Mouse (Mus musculus) neutrophil, adult 83 days (primary cell): ENCODE measurements around the gene Fam133b. TPM values are rescaled to one million over a fixed set of nuclear protein-coding genes. Genes with fewer than 3 reads are reported as not detected.

Source experiments
- total RNA-seq, 2 experiments: library from RNA; stranded (reverse); gene quantifications; one replicate each; pipeline ENCODE4 v1.2.4; 2023

Gene Fam133b
- 10 to 100 TPM; 26.4 to 32.2 TPM for total RNA-seq

DNA sequence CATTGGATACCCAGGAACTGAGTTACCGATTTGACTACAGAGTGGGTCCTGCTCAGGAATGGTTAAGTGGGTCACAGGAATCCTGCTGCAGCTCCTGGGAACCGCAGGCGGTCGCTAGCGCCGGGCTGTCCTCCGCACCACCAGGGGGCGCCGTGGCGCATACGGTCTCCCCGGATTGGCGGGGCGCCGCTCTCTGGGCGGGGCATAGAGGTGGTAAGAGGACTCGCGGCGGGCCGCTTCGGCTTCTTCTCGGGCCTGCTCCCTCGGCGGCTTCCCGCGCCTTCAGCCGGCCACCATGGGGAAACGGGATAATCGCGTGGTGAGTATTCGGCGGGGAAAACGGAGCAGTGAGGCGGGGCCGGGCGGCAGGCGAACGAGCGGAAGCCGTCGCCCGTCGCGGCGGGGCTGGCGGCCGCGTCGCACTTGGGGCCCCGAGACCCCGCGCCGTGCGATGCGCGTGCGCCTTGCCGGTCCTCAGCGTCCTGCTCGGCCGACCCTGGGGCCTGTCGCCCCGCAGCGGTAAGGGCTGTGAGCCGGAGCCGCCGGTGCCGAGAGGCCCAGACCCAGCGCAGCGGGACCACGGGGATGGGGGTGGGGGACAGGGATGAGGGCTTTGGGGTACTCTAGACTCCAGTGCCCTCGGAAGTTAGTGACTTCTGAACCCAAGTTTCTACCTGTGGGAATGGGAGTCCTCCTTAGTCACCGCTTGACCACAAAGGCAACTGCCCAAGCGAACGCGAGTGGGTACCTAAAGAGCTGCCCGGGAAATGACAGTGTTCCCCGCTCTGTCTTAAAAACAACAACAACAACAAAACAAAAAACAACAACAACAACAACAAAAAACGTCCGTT is at the start of gene Fam133b:
TSS of gene Fam133b (plus strand) at position 205 of the 851 bp plus-strand sequence.

DNA sequence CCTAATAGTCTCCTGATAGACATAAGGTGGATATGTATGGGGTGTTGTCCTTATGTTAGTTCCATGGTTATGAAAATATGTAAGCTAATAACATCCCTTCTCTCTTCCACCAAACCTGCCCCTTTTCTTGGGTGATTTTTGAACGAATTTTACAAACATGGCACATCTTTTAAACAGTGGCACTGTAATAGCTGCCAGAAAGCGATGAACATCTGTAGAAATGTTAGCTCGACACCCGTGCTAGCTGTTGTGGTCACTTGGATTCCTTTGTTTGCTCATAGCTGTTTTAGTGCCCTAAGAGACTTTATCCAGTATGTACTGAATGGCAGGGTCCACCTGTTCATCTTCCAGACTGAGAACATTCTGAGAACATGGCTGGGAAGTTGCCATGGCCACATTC is 27.6 kb downstream of the Fam133b start, which contains the start of gene 1700109H08Rik:
TSS of gene 1700109H08Rik (plus strand) at position 301 of the 400 bp plus-strand sequence.

DNA sequence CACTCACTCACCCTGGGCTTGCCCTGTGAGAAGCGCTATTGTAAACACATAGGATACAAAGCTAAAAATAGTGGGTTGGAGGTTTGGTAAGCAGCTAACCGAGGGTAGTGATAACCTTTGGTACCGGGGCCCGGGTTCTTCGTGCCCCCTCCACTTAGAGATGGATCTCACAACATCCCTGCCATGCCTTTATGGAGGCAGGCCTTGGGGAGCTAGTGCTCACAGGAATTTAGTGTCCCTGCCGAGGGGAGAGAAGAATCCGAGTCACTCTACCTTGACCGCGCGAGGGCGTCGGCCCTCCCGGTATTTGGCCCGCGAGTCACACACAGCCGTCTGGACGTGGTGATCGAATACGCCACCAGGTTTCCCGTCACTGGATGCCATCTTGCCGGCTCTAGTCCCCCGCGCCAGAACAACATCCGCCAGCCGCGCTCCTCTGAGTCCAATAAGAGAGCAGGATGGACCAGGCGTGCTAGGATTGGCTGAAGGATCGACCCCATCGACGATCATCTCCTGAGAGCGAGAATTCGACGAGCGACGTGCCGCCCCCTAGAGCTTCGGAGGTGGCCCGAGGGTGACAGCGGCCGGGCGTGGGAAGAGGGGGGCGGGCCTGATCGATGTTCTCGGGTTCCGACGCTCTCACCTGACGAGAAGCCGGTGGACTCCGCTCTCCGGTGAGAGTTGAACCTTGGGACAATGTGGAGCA is 52.2 kb downstream of the Fam133b start, which contains the start of gene Pex1:
TSS of gene Pex1 (plus strand) at position 374 of the 706 bp plus-strand sequence.

DNA sequence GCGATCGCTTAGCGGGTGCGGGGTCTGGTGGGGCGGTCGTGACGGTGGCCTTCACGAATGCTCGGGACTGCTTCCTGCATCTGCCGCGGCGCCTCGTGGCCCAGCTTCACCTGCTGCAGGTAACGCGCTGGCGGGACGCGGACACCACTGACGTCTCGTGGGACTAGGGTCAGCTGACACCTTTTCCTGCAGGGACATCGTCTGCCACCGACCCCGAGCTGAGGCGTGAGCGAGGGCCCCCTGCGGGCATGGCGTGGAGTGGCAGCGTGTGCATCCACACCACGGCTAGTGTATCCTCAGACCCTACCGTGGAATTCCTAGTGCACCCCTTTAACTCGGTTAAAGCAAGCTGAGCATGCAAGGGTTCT is 52.8 kb downstream of the Fam133b start, which contains the start of gene Rbm48:
TSS of gene Rbm48 (minus strand) at position 187 of the 368 bp plus-strand sequence.

Other genes starting within 250 kb of the Fam133b start
- 10 to 100 TPM; 55.5 to 56.4 TPM for gene Cdk6, start 202.3 kb upstream of the Fam133b start, total RNA-seq
- 10 to 100 TPM in 1 of 2 experiments, 1 to 10 TPM in 1; 5.5 to 10.3 TPM for gene 1700109H08Rik, start 27.7 kb downstream of the Fam133b start, total RNA-seq
- gene Pex1, start 52.2 kb downstream of the Fam133b start, total RNA-seq: 10 to 100 TPM in 1 of 2 experiments, 1 to 10 TPM in 1; 9.2 to 11.4 TPM
- 10 to 100 TPM; 13.1 to 13.2 TPM for gene Rbm48, start 52.8 kb downstream of the Fam133b start, total RNA-seq
- gene Tmbim7, start 107.3 kb downstream of the Fam133b start, total RNA-seq: not detected
- 10 to 100 TPM; 56.2 to 63.0 TPM for gene Gatad1, start 113.4 kb downstream of the Fam133b start, total RNA-seq